Mouse (Mus musculus) E14TG2a.4 (cell line): Measurements from ENCODE around the gene Ubac2.

Experiments used
- CTCF ChIP-seq: conservative IDR thresholded peaks from 2 replicates; pipeline ENCODE4 v1.5.1; 2014; ENCODE audit warnings: low read length
- NANOG ChIP-seq: IDR thresholded peaks from 2 replicates; pipeline ENCODE4 v1.6.1; 2014; ENCODE audit warnings: borderline replicate concordance, low read length, mixed read lengths
- POU5F1 ChIP-seq: IDR thresholded peaks from 2 replicates; pipeline ENCODE4 v1.6.1; 2014; ENCODE audit warnings: low read length, borderline replicate concordance

DNA sequence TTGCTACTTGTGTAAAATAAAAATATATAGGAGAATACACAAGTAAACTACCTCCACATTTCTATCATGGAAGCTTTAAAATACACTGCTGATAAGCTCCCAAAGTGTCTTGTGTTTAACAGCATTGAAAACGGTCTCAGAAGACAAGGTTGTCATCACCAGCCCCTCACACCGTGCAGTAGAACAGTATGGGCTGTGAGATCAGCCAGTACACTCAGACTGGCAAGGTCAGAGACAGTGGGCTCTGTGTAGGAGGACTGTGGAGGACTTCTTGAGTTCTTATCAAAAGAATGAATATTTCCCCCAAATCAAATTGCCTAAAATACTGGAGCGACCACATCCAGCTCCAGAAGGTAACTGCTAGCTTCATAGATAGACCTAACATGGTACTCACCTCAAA, 61.2 kb downstream of the Ubac2 start:
- no peak for TF ChIP-seq CTCF
- no peak for TF ChIP-seq NANOG
- no peak for TF ChIP-seq POU5F1
